10 mouse cellular contexts compared by ENCODE assay signal in the genomic region with DNA sequence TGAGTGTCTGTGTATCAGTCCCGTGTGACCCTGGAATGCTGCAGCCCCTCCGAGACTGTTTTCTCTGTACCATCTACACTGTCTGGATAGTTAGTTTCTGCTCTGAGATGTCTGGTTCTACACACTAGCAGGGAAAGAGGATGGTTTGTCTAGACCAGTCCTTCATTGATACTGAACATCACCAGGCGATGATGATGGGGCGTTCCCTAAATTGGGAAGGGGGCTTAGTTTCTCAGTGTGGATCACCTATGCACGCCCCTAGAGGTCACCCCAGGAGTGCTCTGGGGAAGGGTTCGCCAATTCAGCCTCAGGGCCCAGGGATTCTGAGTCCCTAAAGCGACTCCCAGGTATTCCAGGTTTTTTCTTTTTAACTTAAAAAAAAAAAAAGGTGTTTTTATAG. TPM values are rescaled to one million over a fixed set of nuclear protein-coding genes. Genes with fewer than 3 reads are reported as not detected.
DNase-seq lines count a peak whose midpoint lies in the region; ATAC-seq lines count a peak whose summit lies in the region.
"Had no signal": no experiment of that assay in that cellular context is flagged by ENCODE, and none has a peak within 500 bp of the region (broad histone marks: within the 10 kb centered on the region; RNA-seq: fewer than 3 reads in every experiment).

No protein-coding gene starts in this region.

- no peaks in the 10 kb centered on the region for H3K9me3 ChIP-seq in forebrain, embryonic 10.5 days
- no peaks in the 10 kb centered on the region for H3K9me3 ChIP-seq in forebrain, embryonic 16.5 days (ENCODE audit: control insufficient read depth, low read length)
- no peaks in the 10 kb centered on the region for H3K9me3 ChIP-seq in kidney, embryonic 14.5 days (ENCODE audit: control insufficient read depth, low read length)
- no peaks in the 10 kb centered on the region for H3K9me3 ChIP-seq in limb, embryonic 13.5 days

- no peak for DNase-seq in forebrain, embryonic 10.5 days (ENCODE audit: extremely low spot score, low spot score)
- DNase-seq in kidney, postnatal 36 days: no peak
- peak; percentile 66 for DNase-seq in WW6 (ENCODE audit: low read depth, low spot score)
- no peak for DNase-seq in left cerebral cortex, adult 18-20 months (ENCODE audit: low spot score in 2 of 2)
- DNase-seq: layer of hippocampus, adult 9-11 months had no signal

- WGBS in forebrain, embryonic 10.5 days: 28% methylated on average over 7 of the region's 7 CpGs
- 33% methylated on average over 7 of the region's 7 CpGs for WGBS in forebrain, embryonic 16.5 days
- WGBS in kidney, embryonic 14.5 days: 37% methylated on average over 7 of the region's 7 CpGs
- 28% methylated on average over 7 of the region's 7 CpGs for WGBS in limb, embryonic 13.5 days

- 0 out of 2 replicates have a peak overlapping the region, but pooled peaks have one; percentile 36 for H3K27ac ChIP-seq in forebrain, embryonic 10.5 days
- H3K27ac ChIP-seq in forebrain, embryonic 16.5 days (ENCODE audit: low read length): no peak overlapping the region
- no peak overlapping the region for H3K27ac ChIP-seq in kidney, embryonic 14.5 days (ENCODE audit: low read depth, low read length)
- H3K27ac ChIP-seq in limb, embryonic 13.5 days: peak overlapping the region; percentile 48; the same call in 1 of the 2 replicates

- no peak overlapping the region for H3K4me2 ChIP-seq in forebrain, embryonic 16.5 days (ENCODE audit: low read length)
- H3K4me2 ChIP-seq in kidney, embryonic 14.5 days (replicated peaks; ENCODE audit: low read depth, low read length): peak overlapping the region; percentile 16
- H3K4me2 ChIP-seq in limb, embryonic 13.5 days (replicated peaks): peak overlapping the region; percentile 54

- no peak overlapping the region for H3K4me3 ChIP-seq in forebrain, embryonic 10.5 days
- H3K4me3 ChIP-seq in forebrain, embryonic 16.5 days (replicated peaks; ENCODE audit: low read length): no peak overlapping the region
- no peak overlapping the region; the same call in 1 of the 2 replicates for H3K4me3 ChIP-seq in kidney, embryonic 14.5 days (ENCODE audit: low read length)
- peak overlapping the region; percentile 11; the same call in 1 of the 2 replicates for H3K4me3 ChIP-seq in limb, embryonic 13.5 days

- no peak for ATAC-seq in forebrain, embryonic 16.5 days
- ATAC-seq in kidney, embryonic 14.5 days (ENCODE audit: low FRiP score, low TSS enrichment): no peak; the same call in 1 of the 2 replicates
- ATAC-seq in limb, embryonic 13.5 days (ENCODE audit: low FRiP score, low read depth): no peak
- ATAC-seq in erythroid progenitor cell, adult 5-6 weeks (replicated peaks; ENCODE audit: low FRiP score, poor library complexity, severe bottlenecking): no peak

- no peaks in the 10 kb centered on the region for H3K36me3 ChIP-seq in forebrain, embryonic 10.5 days (replicated peaks)
- no peaks in the 10 kb centered on the region for H3K36me3 ChIP-seq in forebrain, embryonic 16.5 days (ENCODE audit: control insufficient read depth, insufficient read depth)
- H3K36me3 ChIP-seq in kidney, embryonic 14.5 days (ENCODE audit: control insufficient read depth, insufficient read depth, low read length): no peaks in the 10 kb centered on the region
- H3K36me3 ChIP-seq in limb, embryonic 13.5 days: no peaks in the 10 kb centered on the region

- H3K27me3 ChIP-seq in forebrain, embryonic 10.5 days (ENCODE audit: poor library complexity, severe bottlenecking): peaks cover 70% of the 10 kb centered on the region
- H3K27me3 ChIP-seq in forebrain, embryonic 16.5 days (replicated peaks; ENCODE audit: control insufficient read depth, insufficient read depth, low read length): peaks cover 8% of the 10 kb centered on the region
- peaks cover 13% of the 10 kb centered on the region for H3K27me3 ChIP-seq in kidney, embryonic 14.5 days (ENCODE audit: control insufficient read depth, insufficient read depth, low read length)
- peaks cover 27% of the 10 kb centered on the region for H3K27me3 ChIP-seq in limb, embryonic 13.5 days

- no peak overlapping the region for H3K9ac ChIP-seq in forebrain, embryonic 16.5 days (replicated peaks; ENCODE audit: low read depth, low read length)
- peak overlapping the region; percentile 32; the same call in 1 of the 2 replicates for H3K9ac ChIP-seq in kidney, embryonic 14.5 days (ENCODE audit: low read depth, low read length)
- H3K9ac ChIP-seq in limb, embryonic 13.5 days: peak overlapping the region; percentile 35; the same call in 1 of the 2 replicates

- peaks cover 21% of the 10 kb centered on the region for H3K4me1 ChIP-seq in forebrain, embryonic 10.5 days
- H3K4me1 ChIP-seq in forebrain, embryonic 16.5 days (replicated peaks; ENCODE audit: control insufficient read depth, insufficient read depth, low read length): peaks cover 6% of the 10 kb centered on the region
- peaks cover 10% of the 10 kb centered on the region for H3K4me1 ChIP-seq in kidney, embryonic 14.5 days (ENCODE audit: control insufficient read depth, insufficient read depth, low read length)
- H3K4me1 ChIP-seq in limb, embryonic 13.5 days: peaks cover 13% of the 10 kb centered on the region

RNA-seq across cellular contexts. Expression of a gene that starts 3.7 kb away (rescaled TPM):
- not detected in 2 replicates for polyA plus RNA-seq in forebrain, embryonic 10.5 days (2016; fragmentation: Nextera tagmentation; extraction: Ambion mirVana)
- polyA plus RNA-seq in forebrain, embryonic 16.5 days (2015; fragmentation: Nextera tagmentation; extraction: Ambion mirVana): 4.1 and 6.6 TPM in 2 replicates
- polyA plus RNA-seq in kidney, embryonic 14.5 days (2014; fragmentation: Nextera tagmentation; extraction: Ambion mirVana): not detected in 2 replicates
- polyA plus RNA-seq in limb, embryonic 13.5 days (2015; fragmentation: Nextera tagmentation; extraction: Ambion mirVana): 0.27 TPM in 2 replicates
- total RNA-seq in left cerebral cortex, adult 18-20 months (2021): under 1 TPM; 0.21 to 0.33 TPM
- total RNA-seq in erythroid progenitor cell, adult 5-6 weeks (2015; ENCODE audit: low replicate concordance): not detected in 2 replicates
- not detected in 2 replicates for total RNA-seq in erythroid progenitor cell, adult 5-6 weeks (2017; ENCODE audit: low replicate concordance)
- total RNA-seq: neutrophil, adult 5-6 weeks had no signal

RNA-seq across cellular contexts. Expression of a gene that starts 14.9 kb away (rescaled TPM):
- 149 and 153 TPM in 2 replicates for polyA plus RNA-seq in forebrain, embryonic 10.5 days (2016; fragmentation: Nextera tagmentation; extraction: Ambion mirVana)
- 78.8 and 84.8 TPM in 2 replicates for polyA plus RNA-seq in forebrain, embryonic 16.5 days (2015; fragmentation: Nextera tagmentation; extraction: Ambion mirVana)
- polyA plus RNA-seq in kidney, embryonic 14.5 days (2014; fragmentation: Nextera tagmentation; extraction: Ambion mirVana): 93.9 and 103 TPM in 2 replicates
- polyA plus RNA-seq in limb, embryonic 13.5 days (2015; fragmentation: Nextera tagmentation; extraction: Ambion mirVana): 112 and 113 TPM in 2 replicates
- total RNA-seq in left cerebral cortex, adult 18-20 months (2021): 10 to 100 TPM; 28.9 to 29.4 TPM
- total RNA-seq in erythroid progenitor cell, adult 5-6 weeks (2015; ENCODE audit: low replicate concordance): 21.3 and 42.8 TPM in 2 replicates
- total RNA-seq in erythroid progenitor cell, adult 5-6 weeks (2017; ENCODE audit: low replicate concordance): 26.3 and 26.6 TPM in 2 replicates

RNA-seq across cellular contexts. Expression of a gene that starts 38.2 kb away (rescaled TPM):
- 43.3 and 45.9 TPM in 2 replicates for polyA plus RNA-seq in forebrain, embryonic 10.5 days (2016; fragmentation: Nextera tagmentation; extraction: Ambion mirVana)
- 36.6 and 41.9 TPM in 2 replicates for polyA plus RNA-seq in forebrain, embryonic 16.5 days (2015; fragmentation: Nextera tagmentation; extraction: Ambion mirVana)
- polyA plus RNA-seq in kidney, embryonic 14.5 days (2014; fragmentation: Nextera tagmentation; extraction: Ambion mirVana): 32.9 and 39.6 TPM in 2 replicates
- polyA plus RNA-seq in limb, embryonic 13.5 days (2015; fragmentation: Nextera tagmentation; extraction: Ambion mirVana): 39.3 and 40.7 TPM in 2 replicates
- total RNA-seq in left cerebral cortex, adult 18-20 months (2021): 10 to 100 TPM; 20.9 to 25.7 TPM
- 21.3 and 23.9 TPM in 2 replicates for total RNA-seq in erythroid progenitor cell, adult 5-6 weeks (2015; ENCODE audit: low replicate concordance)
- total RNA-seq in erythroid progenitor cell, adult 5-6 weeks (2017; ENCODE audit: low replicate concordance): 29.9 and 35.2 TPM in 2 replicates

RNA-seq across cellular contexts. Expression of a gene that starts 45.6 kb away (rescaled TPM):
- 0.34 and 0.69 TPM in 2 replicates for polyA plus RNA-seq in forebrain, embryonic 10.5 days (2016; fragmentation: Nextera tagmentation; extraction: Ambion mirVana)
- 0.30 and 0.39 TPM in 2 replicates for polyA plus RNA-seq in forebrain, embryonic 16.5 days (2015; fragmentation: Nextera tagmentation; extraction: Ambion mirVana)
- polyA plus RNA-seq in kidney, embryonic 14.5 days (2014; fragmentation: Nextera tagmentation; extraction: Ambion mirVana): 0.51 and 0.54 TPM in 2 replicates
- 1.8 and 2.2 TPM in 2 replicates for polyA plus RNA-seq in limb, embryonic 13.5 days (2015; fragmentation: Nextera tagmentation; extraction: Ambion mirVana)
- total RNA-seq in left cerebral cortex, adult 18-20 months (2021): under 1 TPM; 0.21 to 0.91 TPM
- 1.1 TPM in 1 of 2 replicates, not detected in the other for total RNA-seq in erythroid progenitor cell, adult 5-6 weeks (2015; ENCODE audit: low replicate concordance)
- total RNA-seq in erythroid progenitor cell, adult 5-6 weeks (2017; ENCODE audit: low replicate concordance): 4.6 TPM in 1 of 2 replicates, not detected in the other
- total RNA-seq: neutrophil, adult 5-6 weeks had no signal

RNA-seq across cellular contexts. Expression of a gene that starts 53.0 kb away (rescaled TPM):
- 2.1 and 2.2 TPM in 2 replicates for polyA plus RNA-seq in forebrain, embryonic 10.5 days (2016; fragmentation: Nextera tagmentation; extraction: Ambion mirVana)
- polyA plus RNA-seq in forebrain, embryonic 16.5 days (2015; fragmentation: Nextera tagmentation; extraction: Ambion mirVana): 1.3 and 2.0 TPM in 2 replicates
- polyA plus RNA-seq in kidney, embryonic 14.5 days (2014; fragmentation: Nextera tagmentation; extraction: Ambion mirVana): 4.0 and 7.5 TPM in 2 replicates
- polyA plus RNA-seq in limb, embryonic 13.5 days (2015; fragmentation: Nextera tagmentation; extraction: Ambion mirVana): 16.2 and 17.7 TPM in 2 replicates
- 10 to 100 TPM; 15.5 to 19.4 TPM for total RNA-seq in left cerebral cortex, adult 18-20 months (2021)
- total RNA-seq in erythroid progenitor cell, adult 5-6 weeks (2015; ENCODE audit: low replicate concordance): 23.4 and 24.7 TPM in 2 replicates
- 18.1 and 20.2 TPM in 2 replicates for total RNA-seq in erythroid progenitor cell, adult 5-6 weeks (2017; ENCODE audit: low replicate concordance)

Comparison
In these comparisons a context has a peak if more than half of its experiments do, and no peak if none do; other contexts are left out.
1. H3K27ac ChIP-seq: peak in forebrain, embryonic 10.5 days (single experiment) and limb, embryonic 13.5 days (single experiment); none in forebrain, embryonic 16.5 days (single experiment) and kidney, embryonic 14.5 days (single experiment).